10 mouse cellular contexts compared by ENCODE assay signal in genomic region chr6:119320481-119320880, GRCm38 (mm10). TPM values are rescaled to one million over a fixed set of nuclear protein-coding genes. Genes with fewer than 3 reads are reported as not detected.
A peak's percentile ranks its signal among the peaks of the same experiment; 100 is the strongest.
DNase-seq lines count a peak whose midpoint lies in the region; ATAC-seq lines count a peak whose summit lies in the region.
"Had no signal": no experiment of that assay in that cellular context is flagged by ENCODE, and none has a peak within 500 bp of the region (broad histone marks: within the 10 kb centered on the region; RNA-seq: fewer than 3 reads in every experiment).

No protein-coding gene starts in this region.

- H3K27ac ChIP-seq in heart, embryonic 10.5 days: no peak overlapping the region
- no peak overlapping the region for H3K27ac ChIP-seq in forebrain, embryonic 14.5 days (ENCODE audit: low read depth, low read length)
- H3K27ac ChIP-seq: heart, embryonic 15.5 days; limb, embryonic 12.5 days had no signal

- no peak for ATAC-seq in forebrain, embryonic 14.5 days

- H3K4me3 ChIP-seq in heart, embryonic 10.5 days: no peak overlapping the region
- H3K4me3 ChIP-seq in forebrain, embryonic 14.5 days (ENCODE audit: low read depth, low read length): no peak overlapping the region
- H3K4me3 ChIP-seq: heart, embryonic 15.5 days; limb, embryonic 12.5 days had no signal

- H3K4me1 ChIP-seq in heart, embryonic 10.5 days: peaks cover 6% of the 10 kb centered on the region; the same call in 1 of the 2 replicates
- H3K4me1 ChIP-seq in forebrain, embryonic 14.5 days (ENCODE audit: control insufficient read depth, insufficient read depth, low read length): peaks cover 8% of the 10 kb centered on the region; the same call in 1 of the 2 replicates
- H3K4me1 ChIP-seq: heart, embryonic 15.5 days had no signal

- H3K4me2 ChIP-seq in forebrain, embryonic 14.5 days (ENCODE audit: low read length): no peak overlapping the region
- H3K4me2 ChIP-seq: heart, embryonic 15.5 days; limb, embryonic 12.5 days had no signal

- WGBS in heart, embryonic 10.5 days: 32% methylated on average over 16 of the region's 16 CpGs
- 55% methylated on average over 16 of the region's 16 CpGs for WGBS in forebrain, embryonic 14.5 days

- H3K9me3 ChIP-seq in heart, embryonic 10.5 days: no peaks in the 10 kb centered on the region
- H3K9me3 ChIP-seq in forebrain, embryonic 14.5 days (replicated peaks; ENCODE audit: control insufficient read depth, low read length): no peaks in the 10 kb centered on the region

- H3K27me3 ChIP-seq in heart, embryonic 10.5 days (ENCODE audit: insufficient read depth, poor library complexity, severe bottlenecking): peaks cover 49% of the 10 kb centered on the region
- H3K27me3 ChIP-seq in forebrain, embryonic 14.5 days (replicated peaks; ENCODE audit: control insufficient read depth, insufficient read depth, low read length): no peaks in the 10 kb centered on the region

- H3K9ac ChIP-seq in forebrain, embryonic 14.5 days (ENCODE audit: low read length): no peak overlapping the region
- H3K9ac ChIP-seq: heart, embryonic 15.5 days; limb, embryonic 12.5 days had no signal

- intact Hi-C loops in heart, postnatal 14 days (cut with DNase I): no loop called here

- DNase-seq in heart, postnatal 14 days: peak; percentile 39 to 65
- DNase-seq in heart, embryonic 10.5 days (ENCODE audit: low spot score): no peak
- DNase-seq in ES-CJ7 (ENCODE audit: low read depth, low spot score): peak; percentile 67
- DNase-seq in embryo, embryonic 11.5 days (ENCODE audit: low read depth, low spot score): peak; percentile 46
- DNase-seq in lung, postnatal 10 days: peak; percentile 65
- DNase-seq in cerebellum, adult 8-10 months: no peak
- DNase-seq in right cerebral cortex, postnatal 4 days: no peak
- no peak for DNase-seq in forebrain, embryonic 14.5 days (ENCODE audit: low spot score)

- no peaks in the 10 kb centered on the region for H3K36me3 ChIP-seq in heart, embryonic 10.5 days
- no peaks in the 10 kb centered on the region for H3K36me3 ChIP-seq in forebrain, embryonic 14.5 days (ENCODE audit: control insufficient read depth, insufficient read depth, low read length)
- H3K36me3 ChIP-seq: heart, embryonic 15.5 days; limb, embryonic 12.5 days had no signal

RNA-seq across cellular contexts. Expression of gene Lrtm2, which starts 10.1 kb away (rescaled TPM):
- under 1 TPM; 0.10 to 0.19 TPM for total RNA-seq in heart, postnatal 14 days (2021)
- 0.11 TPM in 1 of 2 replicates, not detected in the other for polyA plus RNA-seq in heart, embryonic 10.5 days (2016; fragmentation: Nextera tagmentation; extraction: Ambion mirVana)
- 2.7 and 3.9 TPM in 2 replicates for polyA plus RNA-seq in forebrain, embryonic 14.5 days (2014; fragmentation: Nextera tagmentation; extraction: Ambion mirVana)
- polyA plus RNA-seq: limb, embryonic 12.5 days had no signal

Comparison
In these comparisons a context has a peak if more than half of its experiments do, and no peak if none do; other contexts are left out.
1. DNase-seq: peak in heart, postnatal 14 days (2 of 2), ES-CJ7 (single experiment), embryo, embryonic 11.5 days (single experiment) and lung, postnatal 10 days (single experiment); none in heart, embryonic 10.5 days (single experiment), cerebellum, adult 8-10 months (single experiment), right cerebral cortex, postnatal 4 days (single experiment) and forebrain, embryonic 14.5 days (single experiment).